Mouse (Mus musculus) embryonic facial prominence, embryonic 11.5 days (tissue): Measurements from ENCODE around the gene Nwd1. TPM values are rescaled to one million over a fixed set of nuclear protein-coding genes. Genes with fewer than 3 reads are reported as not detected.
"Not testable (repeated sequence)": the region's sequence is repeated elsewhere in the genome, so short reads cannot be mapped to it uniquely, and the experiment has no call there.

ENCODE experiments used
- ATAC-seq: fragments of 200-750 bp; cut with Nextera tagmentation; replicated peaks from 2 replicates; pipeline ENCODE4 v1.8.0; 2017; ENCODE audit warnings: low read depth; ENCODE audit not compliant: insufficient number of reproducible peaks, low FRiP score, low TSS enrichment
- DNase-seq: peaks from one replicate; pipeline ENCODE4 v3.0.0-alpha.2; 2015; ENCODE audit warnings: low spot score
- H3K27ac ChIP-seq: fragments of 300-500 bp; sonication (generic); replicated peaks from 2 replicates; pipeline ENCODE4 v1.5.1; 2014; ENCODE audit warnings: mild to moderate bottlenecking, low read depth, low read length, control low read depth
- H3K27me3 ChIP-seq: fragments of 300-500 bp; sonication (generic); 2 replicates; pipeline ENCODE4 v1.6.1; 2014; ENCODE audit warnings: mild to moderate bottlenecking, low read length, moderate library complexity, mixed read lengths; ENCODE audit not compliant: control insufficient read depth, insufficient read depth
- H3K36me3 ChIP-seq: fragments of 300-500 bp; sonication (generic); replicated peaks from 2 replicates; pipeline ENCODE4 v1.6.1; 2014; ENCODE audit warnings: low read depth, mild to moderate bottlenecking, low read length, moderate library complexity, mixed read lengths; ENCODE audit not compliant: control insufficient read depth, insufficient read depth
- H3K4me1 ChIP-seq: fragments of 300-500 bp; sonication (generic); 2 replicates; pipeline ENCODE4 v1.6.1; 2014; ENCODE audit warnings: low read length, mixed read lengths; ENCODE audit not compliant: control insufficient read depth, insufficient read depth
- H3K4me2 ChIP-seq: fragments of 300-500 bp; sonication (generic); 2 replicates; pipeline ENCODE4 v1.6.1; 2014; ENCODE audit warnings: low read depth, mild to moderate bottlenecking, control low read depth, low read length, moderate library complexity
- H3K4me3 ChIP-seq: fragments of 300-500 bp; sonication (generic); 2 replicates; pipeline ENCODE4 v1.5.1; 2014; ENCODE audit warnings: low read depth, low read length, control low read depth
- H3K9ac ChIP-seq: fragments of 300-500 bp; sonication (generic); replicated peaks from 2 replicates; pipeline ENCODE4 v1.6.1; 2014; ENCODE audit warnings: mild to moderate bottlenecking, control low read depth, low read length
- H3K9me3 ChIP-seq: fragments of 300-500 bp; sonication (generic); replicated peaks from 2 replicates; pipeline ENCODE4 v1.6.1; 2016; ENCODE audit warnings: mild to moderate bottlenecking, low read length, inconsistent platforms, mixed read lengths; ENCODE audit not compliant: control insufficient read depth
- WGBS: fragments of 180-500 bp; shearing (Covaris S2); extraction: QIAGEN DNeasy Blood & Tissue Kit; methylation state at CpG from one replicate; pipeline ENCODE4 v1.1.7; 2014; 5-methylcytosine and 5-hydroxymethylcytosine counted together
- polyA plus RNA-seq: library from polyadenylated mRNA; unstranded; fragments of >200 nt; fragmentation: Nextera tagmentation; extraction: Ambion mirVana; gene quantifications from 2 replicates; pipeline ENCODE4 v1.2.1, GENCODE M21; 2014

Gene Nwd1
- polyA plus RNA-seq, 1 experiment from 2014 or later = not detected

DNA sequence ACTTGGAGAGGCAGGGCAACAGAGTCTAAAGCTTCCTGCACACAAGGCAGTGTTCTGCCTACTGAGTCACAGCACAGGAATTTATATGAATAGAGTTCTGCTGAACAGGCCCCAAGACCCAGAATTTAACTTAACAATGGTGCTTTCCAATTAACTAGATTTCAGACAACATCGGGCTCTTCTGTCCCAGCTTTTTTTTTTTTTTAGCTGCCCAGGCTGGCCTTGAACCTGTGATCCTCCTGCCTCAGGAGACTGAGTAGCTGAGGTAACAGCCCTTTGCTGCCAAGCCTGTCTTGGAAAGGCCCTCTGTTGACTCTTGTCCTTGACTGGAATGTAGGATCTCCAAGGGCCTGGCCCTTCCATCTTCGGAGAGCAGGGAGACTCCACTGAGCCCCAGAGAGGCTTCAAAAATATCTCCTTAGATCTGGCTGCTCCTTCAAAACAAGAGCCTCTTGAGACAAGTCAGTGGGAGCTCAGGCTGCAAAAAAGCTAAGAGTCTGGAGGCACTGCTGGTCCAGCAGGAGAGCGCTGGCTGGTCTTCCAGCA, 17.7 kb downstream of the Nwd1 start:
- no peak overlapping the region for H3K9ac ChIP-seq
- H3K27me3 ChIP-seq = no peaks in the 10 kb centered on the region
- H3K4me3 ChIP-seq = no peak overlapping the region
- no peaks in the 10 kb centered on the region for H3K36me3 ChIP-seq
- no peaks in the 10 kb centered on the region for H3K4me1 ChIP-seq
- no peak for ATAC-seq
- 80% methylated on average over 3 of the region's 3 CpGs for WGBS
- DNase-seq = no peak
- no peak overlapping the region for H3K27ac ChIP-seq
- no peaks in the 10 kb centered on the region for H3K9me3 ChIP-seq
- no peak overlapping the region for H3K4me2 ChIP-seq

DNA sequence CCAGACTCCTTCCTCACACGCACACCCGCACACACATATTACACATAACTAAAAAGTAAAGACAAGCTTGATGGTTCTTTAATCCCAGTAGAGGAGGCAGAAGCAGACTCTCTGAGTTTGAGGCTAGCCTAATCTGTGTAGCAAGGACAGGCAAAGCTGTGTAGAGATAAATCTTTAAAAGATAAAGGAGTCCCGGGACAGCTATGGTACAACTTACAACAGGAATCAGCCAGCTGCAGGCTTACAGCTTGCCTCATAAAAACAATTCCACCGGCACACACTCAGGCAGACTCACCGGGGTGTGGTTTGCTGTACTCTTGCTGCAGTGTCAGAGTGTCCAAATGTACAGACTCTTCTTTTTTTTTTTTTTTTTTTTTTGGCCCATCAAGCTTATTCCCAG, 18.2 kb downstream of the Nwd1 start:
- 83% methylated on average over 5 of the region's 5 CpGs for WGBS
- DNase-seq = no peak
- Histone ChIP-seq H3K9ac (no peak overlapping the region), H3K4me2 (no peak overlapping the region), H3K27ac (no peak overlapping the region), H3K27me3 (no peaks in the 10 kb centered on the region), H3K4me3 (no peak overlapping the region), H3K9me3 (no peaks in the 10 kb centered on the region), H3K36me3 (no peaks in the 10 kb centered on the region), H3K4me1 (no peaks in the 10 kb centered on the region)
- ATAC-seq = no peak

DNA sequence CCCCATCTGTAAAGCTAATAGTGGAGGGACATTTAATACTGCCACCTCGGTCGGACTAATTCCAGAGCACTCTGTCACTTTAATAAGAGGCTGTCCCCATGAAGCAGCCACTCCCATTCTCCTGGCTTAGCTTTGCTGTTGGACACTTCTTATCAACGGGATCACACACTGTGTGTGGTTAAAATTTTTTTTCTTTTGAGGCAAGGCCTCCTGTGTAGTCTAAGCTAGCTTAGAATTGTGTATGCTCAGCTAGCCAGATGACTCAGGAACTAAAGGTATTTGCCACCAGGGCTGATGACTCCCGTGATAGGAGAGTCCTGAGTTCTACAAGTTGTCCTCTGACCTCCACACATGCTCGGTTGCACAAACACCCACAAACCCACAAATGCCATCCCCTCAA, 18.9 kb downstream of the Nwd1 start:
- Histone ChIP-seq H3K4me1 (no peaks in the 10 kb centered on the region), H3K9ac (no peak overlapping the region), H3K4me2 (no peak overlapping the region), H3K27ac (no peak overlapping the region), H3K27me3 (no peaks in the 10 kb centered on the region), H3K36me3 (no peaks in the 10 kb centered on the region), H3K4me3 (no peak overlapping the region), H3K9me3 (no peaks in the 10 kb centered on the region)
- WGBS = 71% methylated on average over 5 of the region's 5 CpGs
- no peak for ATAC-seq
- no peak for DNase-seq

DNA sequence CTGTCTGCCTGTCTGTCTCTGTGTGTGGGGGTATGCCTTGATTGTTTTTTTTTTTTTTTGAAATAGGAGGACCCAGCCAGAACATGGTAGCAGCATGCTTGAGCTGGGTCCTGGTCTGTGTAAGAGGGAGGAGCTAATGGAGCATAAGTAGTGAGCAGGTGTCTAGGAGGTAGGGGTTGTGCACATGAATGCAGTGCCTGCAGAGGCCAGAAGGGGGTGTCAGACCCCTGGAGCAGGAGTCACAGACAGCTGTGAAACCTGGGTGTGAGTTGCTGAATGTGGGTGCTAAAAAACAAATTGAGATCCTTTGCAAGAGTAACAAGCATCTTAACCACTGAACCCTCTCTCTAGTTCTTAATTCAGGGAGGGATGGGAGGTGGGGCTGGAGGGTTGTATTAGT, 22.4 kb downstream of the Nwd1 start:
- no peak overlapping the region for H3K9ac ChIP-seq
- H3K4me2 ChIP-seq = no peak overlapping the region
- H3K4me3 ChIP-seq = no peak overlapping the region
- DNase-seq = no peak
- no peaks in the 10 kb centered on the region for H3K36me3 ChIP-seq
- no peak overlapping the region for H3K27ac ChIP-seq
- H3K9me3 ChIP-seq = no peaks in the 10 kb centered on the region
- ATAC-seq = no peak
- no peaks in the 10 kb centered on the region for H3K4me1 ChIP-seq
- H3K27me3 ChIP-seq = no peaks in the 10 kb centered on the region

DNA sequence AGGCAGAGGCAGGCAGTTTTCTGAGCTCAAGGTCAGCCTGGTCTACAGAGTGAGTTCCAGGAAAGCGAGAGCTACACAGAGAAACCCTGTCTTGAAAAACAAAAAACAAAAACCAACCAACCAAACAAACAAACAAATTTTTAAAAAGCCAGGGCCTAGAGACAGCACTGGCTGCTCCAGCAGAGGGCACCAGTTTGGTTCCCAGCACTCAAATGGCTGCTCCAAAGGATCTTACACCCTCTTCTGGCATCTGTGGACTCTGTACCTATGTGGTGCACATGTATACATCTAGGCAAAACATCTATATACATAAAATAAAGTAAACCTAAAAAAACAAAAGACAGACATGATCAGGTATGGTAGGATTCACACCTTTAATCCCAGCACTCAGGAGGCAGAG, 26.3 kb downstream of the Nwd1 start:
- Histone ChIP-seq H3K4me1 (no peaks in the 10 kb centered on the region), H3K36me3 (no peaks in the 10 kb centered on the region), H3K4me3 (no peak overlapping the region), H3K27me3 (no peaks in the 10 kb centered on the region), H3K9me3 (no peaks in the 10 kb centered on the region), H3K4me2 (no peak overlapping the region), H3K27ac (no peak overlapping the region), H3K9ac (no peak overlapping the region)
- 86% methylated on average over 1 of the region's 1 CpGs for WGBS
- DNase-seq (no peak), ATAC-seq (no peak)

DNA sequence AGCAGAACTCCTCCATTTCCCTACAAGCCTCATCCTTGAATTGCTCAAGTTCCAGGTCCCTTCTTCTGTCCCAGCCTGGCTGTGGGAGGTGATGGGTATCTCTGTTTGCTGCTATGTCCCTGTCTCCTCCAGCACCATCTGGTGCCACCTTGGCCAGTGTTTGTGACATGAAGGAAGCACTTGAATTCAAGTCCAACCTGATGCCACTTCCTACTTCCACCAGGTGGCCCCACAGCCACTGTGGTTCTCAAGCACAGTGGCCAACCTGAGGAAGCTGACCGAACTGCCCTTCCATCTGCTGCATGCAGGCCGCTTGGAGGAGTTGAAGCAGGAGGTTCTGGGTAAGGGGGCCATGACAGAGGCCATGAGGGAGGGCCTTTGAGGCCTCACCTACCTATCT, 27.7 kb downstream of the Nwd1 start:
- 82% methylated on average over 2 of the region's 2 CpGs for WGBS
- Histone ChIP-seq H3K4me2 (no peak overlapping the region), H3K4me3 (no peak overlapping the region), H3K27me3 (no peaks in the 10 kb centered on the region), H3K9ac (no peak overlapping the region), H3K9me3 (no peaks in the 10 kb centered on the region), H3K27ac (no peak overlapping the region), H3K36me3 (no peaks in the 10 kb centered on the region), H3K4me1 (no peaks in the 10 kb centered on the region)
- DNase-seq (no peak), ATAC-seq (no peak)

DNA sequence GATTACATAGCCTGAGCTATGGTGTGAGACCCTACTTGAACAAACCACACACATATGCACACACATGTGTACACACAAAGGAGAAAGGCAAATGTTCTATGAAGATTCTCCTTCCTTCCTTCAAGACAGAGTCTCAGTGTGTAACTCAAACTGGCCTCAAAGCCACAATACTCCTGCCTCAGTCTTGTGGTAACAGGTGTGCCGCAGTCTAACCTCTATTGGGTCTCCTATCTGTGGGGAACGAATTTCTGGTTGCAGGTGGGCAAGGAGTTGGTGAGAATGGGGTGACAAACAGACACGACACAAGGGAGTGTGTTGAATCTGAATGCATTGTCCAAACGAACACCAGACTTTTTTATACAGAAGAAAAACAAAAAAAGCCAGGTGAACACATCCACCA, 29.9 kb downstream of the Nwd1 start:
- no peak overlapping the region for H3K27ac ChIP-seq
- H3K36me3 ChIP-seq = no peaks in the 10 kb centered on the region
- no peak for DNase-seq
- WGBS = 61% methylated on average over 4 of the region's 4 CpGs
- no peak for ATAC-seq
- H3K4me1 ChIP-seq = no peaks in the 10 kb centered on the region
- H3K9ac ChIP-seq = no peak overlapping the region
- H3K4me2 ChIP-seq = no peak overlapping the region
- no peak overlapping the region for H3K4me3 ChIP-seq
- H3K9me3 ChIP-seq = no peaks in the 10 kb centered on the region
- no peaks in the 10 kb centered on the region for H3K27me3 ChIP-seq

DNA sequence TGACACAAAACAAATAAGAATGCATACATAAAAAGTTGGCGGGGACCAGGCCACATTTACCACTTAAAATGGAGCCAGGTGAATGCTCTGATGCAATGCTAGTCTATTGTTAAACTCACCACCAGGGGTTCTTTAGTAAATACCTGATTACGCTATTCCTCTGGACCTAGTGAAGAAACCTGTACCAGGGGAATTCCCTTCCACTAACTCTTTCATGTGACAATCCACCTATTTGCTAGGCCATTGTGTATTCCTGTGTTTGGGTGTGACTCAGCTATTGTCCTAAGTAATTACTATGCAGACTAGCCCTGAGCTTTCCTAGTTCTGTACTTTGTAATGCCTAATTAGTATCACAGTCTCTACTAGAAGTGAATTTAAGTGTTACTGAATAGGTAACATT, 30.3 kb downstream of the Nwd1 start:
- 48% methylated on average over 2 of the region's 2 CpGs for WGBS
- H3K27me3 ChIP-seq, H3K9me3 ChIP-seq, H3K4me1 ChIP-seq, H3K4me3 ChIP-seq, H3K27ac ChIP-seq, H3K36me3 ChIP-seq, DNase-seq, ATAC-seq, H3K9ac ChIP-seq, H3K4me2 ChIP-seq: not testable (repeated sequence)
